Mouse (Mus musculus) embryonic facial prominence, embryonic 12.5 days (tissue): ENCODE results near the gene Maml3. TPM values are rescaled to one million over a fixed set of nuclear protein-coding genes. Genes with fewer than 3 reads are reported as not detected.

Experiments used
- ATAC-seq: fragments of 200-750 bp; cut with Nextera tagmentation; 2 replicates; pipeline ENCODE4 v1.8.0; 2017; ENCODE audit not compliant: insufficient number of reproducible peaks, insufficient read depth, low FRiP score, low TSS enrichment
- H3K27ac ChIP-seq: fragments of 300-500 bp; sonication (generic); 2 replicates; pipeline ENCODE4 v1.5.1; 2016; ENCODE audit warnings: mild to moderate bottlenecking
- H3K27me3 ChIP-seq: fragments of 300-500 bp; sonication (generic); 2 replicates; pipeline ENCODE4 v1.6.1; 2016; ENCODE audit warnings: mild to moderate bottlenecking, moderate library complexity
- H3K36me3 ChIP-seq: fragments of 300-500 bp; sonication (generic); 2 replicates; pipeline ENCODE4 v1.6.1; 2016; ENCODE audit warnings: mild to moderate bottlenecking
- H3K4me1 ChIP-seq: fragments of 300-500 bp; sonication (generic); 2 replicates; pipeline ENCODE4 v1.6.1; 2016
- H3K4me2 ChIP-seq: fragments of 300-500 bp; sonication (generic); replicated peaks from 2 replicates; pipeline ENCODE4 v1.6.1; 2016; ENCODE audit warnings: mild to moderate bottlenecking, moderate library complexity
- H3K4me3 ChIP-seq: fragments of 300-500 bp; sonication (generic); 2 replicates; pipeline ENCODE4 v1.5.1; 2016; ENCODE audit warnings: mild to moderate bottlenecking
- H3K9ac ChIP-seq: fragments of 300-500 bp; sonication (generic); 2 replicates; pipeline ENCODE4 v1.6.1; 2016; ENCODE audit warnings: mild to moderate bottlenecking, moderate library complexity
- H3K9me3 ChIP-seq: fragments of 300-500 bp; sonication (generic); 2 replicates; pipeline ENCODE4 v1.6.1; 2016; ENCODE audit warnings: mild to moderate bottlenecking, moderate library complexity
- WGBS: fragments of 180-500 bp; shearing (Covaris S2); methylation state at CpG from one replicate; pipeline ENCODE4 v1.1.7; 2016; 5-methylcytosine and 5-hydroxymethylcytosine counted together
- polyA plus RNA-seq: library from polyadenylated mRNA; unstranded; fragments of >200 nt; fragmentation: Nextera tagmentation; extraction: Ambion mirVana; gene quantifications from 2 replicates; pipeline ENCODE4 v1.2.1, GENCODE M21; 2016

Maml3 gene
- polyA plus RNA-seq, 1 experiment from 2014 or later: 6.4 TPM

- Histone ChIP-seq H3K4me2 (no peak overlapping the region), H3K4me3 (no peak overlapping the region), H3K27me3 (no peaks in the 10 kb centered on the region), H3K9ac (no peak overlapping the region), H3K4me1 (peaks cover 22% of the 10 kb centered on the region), H3K27ac (no peak overlapping the region), H3K36me3 (no peaks in the 10 kb centered on the region), H3K9me3 (peaks cover 8% of the 10 kb centered on the region)
- ATAC-seq: no peak
- whole genome bisulfite sequencing: 83% methylated on average over 10 of the region's 10 CpGs
These were observed 213.2 kb downstream of the Maml3 start for GRCm38 (mm10) chr3:51891562-51892119.

GRCm38 (mm10) chr3:51890181-51890580 lies 214.7 kb downstream of the Maml3 start:
- WGBS: 81% methylated on average over 4 of the region's 4 CpGs
- no peaks in the 10 kb centered on the region for H3K36me3 ChIP-seq
- ATAC-seq: no peak
- H3K4me2 ChIP-seq: no peak overlapping the region
- no peak overlapping the region for H3K9ac ChIP-seq
- H3K4me3 ChIP-seq: no peak overlapping the region
- H3K27me3 ChIP-seq: no peaks in the 10 kb centered on the region
- no peaks in the 10 kb centered on the region; the same call in 1 of the 2 replicates for H3K9me3 ChIP-seq
- peaks cover 22% of the 10 kb centered on the region for H3K4me1 ChIP-seq
- no peak overlapping the region for H3K27ac ChIP-seq

- H3K4me2 ChIP-seq: no peak overlapping the region
- ATAC-seq: no peak
- peaks cover 22% of the 10 kb centered on the region for H3K4me1 ChIP-seq
- H3K9ac ChIP-seq: no peak overlapping the region
- H3K36me3 ChIP-seq: no peaks in the 10 kb centered on the region
- H3K27me3 ChIP-seq: no peaks in the 10 kb centered on the region
- no peak overlapping the region for H3K4me3 ChIP-seq
- 77% methylated on average over 5 of the region's 5 CpGs for WGBS
- H3K9me3 ChIP-seq: no peaks in the 10 kb centered on the region
- no peak overlapping the region for H3K27ac ChIP-seq
These were observed 215.1 kb downstream of the Maml3 start for GRCm38 (mm10) chr3:51889776-51890175.

- WGBS: 11% methylated on average over 20 of the region's 20 CpGs
- H3K4me3 ChIP-seq: peak overlapping the region; percentile 10
- ATAC-seq: peak; percentile 75
These were observed 216.0 kb downstream of the Maml3 start for GRCm38 (mm10) chr3:51888662-51889433.

GRCm38 (mm10) chr3:51888295-51888661 lies 216.6 kb downstream of the Maml3 start:
- H3K4me2 ChIP-seq: peak overlapping the region; percentile 52
- H3K9me3 ChIP-seq: no peaks in the 10 kb centered on the region
- H3K4me1 ChIP-seq: peaks cover 30% of the 10 kb centered on the region
- no peak overlapping the region for H3K9ac ChIP-seq
- WGBS: 3% methylated on average over 7 of the region's 8 CpGs
- no peaks in the 10 kb centered on the region for H3K36me3 ChIP-seq
- no peak overlapping the region for H3K27ac ChIP-seq
- no peaks in the 10 kb centered on the region for H3K27me3 ChIP-seq
- H3K4me3 ChIP-seq: peak overlapping the region; percentile 10
- no peak; the same call in 1 of the 2 replicates for ATAC-seq

More at GRCm38 (mm10) chr3:51888662-51889433, 216.0 kb downstream of the Maml3 start:
- peak overlapping the region; percentile 37; the same call in 1 of the 2 replicates for H3K9ac ChIP-seq
- H3K4me1 ChIP-seq: peaks cover 28% of the 10 kb centered on the region
- peak overlapping the region; percentile 52 for H3K4me2 ChIP-seq
- H3K27me3 ChIP-seq: no peaks in the 10 kb centered on the region
- H3K9me3 ChIP-seq: no peaks in the 10 kb centered on the region
- H3K27ac ChIP-seq: peak overlapping the region; percentile 50; the same call in 1 of the 2 replicates
- no peaks in the 10 kb centered on the region for H3K36me3 ChIP-seq

- ATAC-seq: no peak
- 63% methylated on average over 5 of the region's 5 CpGs for WGBS
- Histone ChIP-seq H3K4me3 (no peak overlapping the region), H3K27me3 (no peaks in the 10 kb centered on the region), H3K9me3 (no peaks in the 10 kb centered on the region), H3K36me3 (no peaks in the 10 kb centered on the region), H3K4me1 (peaks cover 41% of the 10 kb centered on the region), H3K27ac (peak overlapping the region; percentile 25; the same call in 1 of the 2 replicates), H3K4me2 (no peak overlapping the region), H3K9ac (no peak overlapping the region)
These were observed 219.0 kb downstream of the Maml3 start for GRCm38 (mm10) chr3:51885920-51886319.

GRCm38 (mm10) chr3:51885487-51885886 lies 219.4 kb downstream of the Maml3 start:
- 60% methylated on average over 5 of the region's 5 CpGs for WGBS
- H3K9ac ChIP-seq: no peak overlapping the region
- H3K4me3 ChIP-seq: no peak overlapping the region
- ATAC-seq: no peak
- no peaks in the 10 kb centered on the region for H3K36me3 ChIP-seq
- no peaks in the 10 kb centered on the region for H3K27me3 ChIP-seq
- no peak overlapping the region for H3K4me2 ChIP-seq
- no peaks in the 10 kb centered on the region for H3K9me3 ChIP-seq
- peaks cover 45% of the 10 kb centered on the region for H3K4me1 ChIP-seq
- H3K27ac ChIP-seq: no peak overlapping the region

- peak; percentile 18; the same call in 1 of the 2 replicates for ATAC-seq
These were observed 222.9 kb downstream of the Maml3 start for GRCm38 (mm10) chr3:51881981-51882380.

GRCm38 (mm10) chr3:51881393-51881792 lies 223.5 kb downstream of the Maml3 start:
- Histone ChIP-seq H3K36me3 (no peaks in the 10 kb centered on the region), H3K27ac (no peak overlapping the region), H3K4me2 (no peak overlapping the region), H3K4me3 (no peak overlapping the region), H3K4me1 (peaks cover 31% of the 10 kb centered on the region; the same call in 1 of the 2 replicates), H3K9ac (no peak overlapping the region), H3K27me3 (no peaks in the 10 kb centered on the region), H3K9me3 (no peaks in the 10 kb centered on the region)
- WGBS: 66% methylated on average over 2 of the region's 2 CpGs
- no peak for ATAC-seq

More at GRCm38 (mm10) chr3:51881981-51882380, 222.9 kb downstream of the Maml3 start:
- 65% methylated on average over 10 of the region's 10 CpGs for whole genome bisulfite sequencing
- Histone ChIP-seq H3K27me3 (no peaks in the 10 kb centered on the region), H3K9me3 (no peaks in the 10 kb centered on the region), H3K36me3 (no peaks in the 10 kb centered on the region), H3K4me1 (peaks cover 31% of the 10 kb centered on the region; the same call in 1 of the 2 replicates), H3K4me2 (no peak overlapping the region), H3K9ac (no peak overlapping the region), H3K27ac (no peak overlapping the region), H3K4me3 (no peak overlapping the region)

GRCm38 (mm10) chr3:51880506-51881036 lies 224.3 kb downstream of the Maml3 start:
- H3K4me1 ChIP-seq: peaks cover 31% of the 10 kb centered on the region; the same call in 1 of the 2 replicates
- H3K4me2 ChIP-seq: no peak overlapping the region
- no peaks in the 10 kb centered on the region for H3K36me3 ChIP-seq
- H3K27ac ChIP-seq: no peak overlapping the region
- no peak overlapping the region for H3K9ac ChIP-seq
- WGBS: 61% methylated on average over 8 of the region's 8 CpGs
- H3K9me3 ChIP-seq: no peaks in the 10 kb centered on the region
- no peak for ATAC-seq
- no peaks in the 10 kb centered on the region for H3K27me3 ChIP-seq
- no peak overlapping the region for H3K4me3 ChIP-seq

GRCm38 (mm10) chr3:51879211-51879610 lies 225.7 kb downstream of the Maml3 start:
- no peak overlapping the region for H3K4me3 ChIP-seq
- ATAC-seq: no peak
- H3K36me3 ChIP-seq: no peaks in the 10 kb centered on the region
- WGBS: 80% methylated on average over 11 of the region's 11 CpGs
- H3K4me2 ChIP-seq: no peak overlapping the region
- no peaks in the 10 kb centered on the region for H3K9me3 ChIP-seq
- H3K4me1 ChIP-seq: peaks cover 29% of the 10 kb centered on the region; the same call in 1 of the 2 replicates
- no peak overlapping the region for H3K9ac ChIP-seq
- H3K27ac ChIP-seq: no peak overlapping the region
- H3K27me3 ChIP-seq: no peaks in the 10 kb centered on the region

- no peaks in the 10 kb centered on the region for H3K36me3 ChIP-seq
- no peak for ATAC-seq
- no peak overlapping the region for H3K4me2 ChIP-seq
- WGBS: 71% methylated on average over 9 of the region's 9 CpGs
- no peak overlapping the region for H3K4me3 ChIP-seq
- no peaks in the 10 kb centered on the region for H3K9me3 ChIP-seq
- peaks cover 23% of the 10 kb centered on the region; the same call in 1 of the 2 replicates for H3K4me1 ChIP-seq
- no peaks in the 10 kb centered on the region for H3K27me3 ChIP-seq
- H3K27ac ChIP-seq: no peak overlapping the region
- no peak overlapping the region for H3K9ac ChIP-seq
These were observed 226.3 kb downstream of the Maml3 start for GRCm38 (mm10) chr3:51878577-51878976.
